15 mouse cellular contexts compared by ENCODE assay signal in the genomic region with DNA sequence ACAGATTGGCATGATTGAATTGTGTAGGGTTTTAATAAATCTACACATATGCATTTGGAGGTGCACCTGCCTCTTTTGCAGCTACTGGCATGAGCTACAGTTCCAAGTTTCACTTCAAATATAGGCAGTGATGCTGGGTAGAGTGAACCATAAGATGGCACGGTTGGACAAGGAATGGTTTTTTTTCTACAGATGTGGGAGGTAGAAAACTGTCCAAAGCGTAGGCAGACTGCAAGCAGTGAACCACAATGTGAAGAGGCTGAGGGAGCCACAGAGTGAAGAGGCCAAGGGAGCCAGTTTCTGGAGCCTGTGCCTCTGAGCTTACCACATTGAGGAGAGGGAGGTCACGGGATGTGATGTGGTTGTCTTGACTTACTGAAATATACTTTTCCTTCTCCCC.
DNase-seq lines count a peak whose midpoint lies in the region.
"Had no signal": no experiment of that assay in that cellular context is flagged by ENCODE, and none has a peak within 500 bp of the region (broad histone marks: within the 10 kb centered on the region; RNA-seq: fewer than 3 reads in every experiment).

No protein-coding gene starts in this region.

- intact Hi-C loops in left cerebral cortex, postnatal 36 days (cut with DNase I), result no loop called here

- DNase-seq in frontal cortex, postnatal 36 days (ENCODE audit: low spot score in 2 of 2), result peak; percentile 16 to 52
- DNase-seq in frontal cortex, postnatal 25 days (ENCODE audit: low spot score in 2 of 2), result no peak
- peak; percentile 20 to 43 for DNase-seq in right cerebral cortex, adult 2 months (ENCODE audit: low spot score in 2 of 2)
- DNase-seq in right cerebral cortex, postnatal 4 days, result no peak
- DNase-seq in brain, adult 2 months (ENCODE audit: low read depth, low spot score), result peak; percentile 61
- DNase-seq in left cerebral cortex, postnatal 36 days (ENCODE audit: low spot score in 2 of 2), result peak; percentile 10 to 15
- no peak for DNase-seq in adrenal gland, adult 18-20 months (ENCODE audit: low spot score in 2 of 2)
- no peak for DNase-seq in neural tube, embryonic 10.5 days (ENCODE audit: extremely low spot score, low spot score)
- DNase-seq: adrenal gland, postnatal 10 days; cerebellum, adult 11-12 months; cerebellum, adult 9-10 months; cerebellum, postnatal 36 days; gastrocnemius, postnatal 10 days; heart, adult 18-20 months; heart, postnatal 14 days had no signal

Comparison
In these comparisons a context has a peak if more than half of its experiments do, and no peak if none do; other contexts are left out.
1. DNase-seq: peak in frontal cortex, postnatal 36 days (2 of 2), right cerebral cortex, adult 2 months (2 of 2), brain, adult 2 months (single experiment) and left cerebral cortex, postnatal 36 days (2 of 2); none in frontal cortex, postnatal 25 days (0 of 2), right cerebral cortex, postnatal 4 days (single experiment), adrenal gland, adult 18-20 months (0 of 2) and neural tube, embryonic 10.5 days (single experiment).